Mouse (Mus musculus) myocyte (in vitro differentiated cells): ENCODE results near the gene Mad1l1.

Experiments used
- CEBPB ChIP-seq: IDR thresholded peaks from 2 replicates; pipeline ENCODE4 v1.6.1; 2011; ENCODE audit warnings: mild to moderate bottlenecking, moderate library complexity; ENCODE audit not compliant: poor library complexity, insufficient read depth, severe bottlenecking
- E2F4 ChIP-seq: IDR thresholded peaks from one replicate; pipeline ENCODE4 v1.6.1; 2011; ENCODE audit warnings: mild to moderate bottlenecking, control low read depth, moderate library complexity; ENCODE audit not compliant: insufficient read depth
- MAX ChIP-seq: IDR thresholded peaks from one replicate; pipeline ENCODE4 v1.6.1; 2011; ENCODE audit warnings: low read depth, mild to moderate bottlenecking, control low read depth
- MYOD1 ChIP-seq, 3 experiments: IDR thresholded peaks; one replicate each; pipeline ENCODE4 v1.6.1; 2011; ENCODE audit warnings: control low read depth in 2 of 3, low read depth in 2 of 3, mild to moderate bottlenecking in 2 of 3, moderate library complexity in 1 of 3; ENCODE audit not compliant: insufficient read length in 2 of 3, control insufficient read depth in 1 of 3
- MYOG ChIP-seq, 3 experiments: IDR thresholded peaks; one replicate each; pipeline ENCODE4 v1.6.1; 2011; ENCODE audit warnings: control low read depth in 2 of 3, low read depth in 2 of 3, mild to moderate bottlenecking in 2 of 3; ENCODE audit not compliant: insufficient read length in 2 of 3, control insufficient read depth in 1 of 3, insufficient read depth in 1 of 3
- POLR2A ChIP-seq: IDR thresholded peaks from one replicate; pipeline ENCODE4 v1.6.1; 2011; ENCODE audit warnings: low read depth, mild to moderate bottlenecking, control low read depth, moderate library complexity; ENCODE audit not compliant: insufficient read length
- POLR2AphosphoS2 ChIP-seq: IDR thresholded peaks from one replicate; pipeline ENCODE4 v1.6.1; 2011; ENCODE audit warnings: low read depth, control low read depth; ENCODE audit not compliant: insufficient read length
- REST ChIP-seq: IDR thresholded peaks from one replicate; pipeline ENCODE4 v1.6.1; 2011; ENCODE audit warnings: mild to moderate bottlenecking, control low read depth, moderate library complexity; ENCODE audit not compliant: insufficient read depth, insufficient read length
- SRF ChIP-seq: IDR thresholded peaks from one replicate; pipeline ENCODE4 v1.6.1; 2011; ENCODE audit warnings: low read depth; ENCODE audit not compliant: control insufficient read depth, insufficient read length
- TCF12 ChIP-seq: IDR thresholded peaks from one replicate; pipeline ENCODE4 v1.6.1; 2011; ENCODE audit warnings: mild to moderate bottlenecking, control low read depth; ENCODE audit not compliant: poor library complexity, insufficient read depth, severe bottlenecking
- USF1 ChIP-seq: IDR thresholded peaks from one replicate; pipeline ENCODE4 v1.6.1; 2011; ENCODE audit warnings: low read depth, mild to moderate bottlenecking, control low read depth, moderate library complexity

DNA sequence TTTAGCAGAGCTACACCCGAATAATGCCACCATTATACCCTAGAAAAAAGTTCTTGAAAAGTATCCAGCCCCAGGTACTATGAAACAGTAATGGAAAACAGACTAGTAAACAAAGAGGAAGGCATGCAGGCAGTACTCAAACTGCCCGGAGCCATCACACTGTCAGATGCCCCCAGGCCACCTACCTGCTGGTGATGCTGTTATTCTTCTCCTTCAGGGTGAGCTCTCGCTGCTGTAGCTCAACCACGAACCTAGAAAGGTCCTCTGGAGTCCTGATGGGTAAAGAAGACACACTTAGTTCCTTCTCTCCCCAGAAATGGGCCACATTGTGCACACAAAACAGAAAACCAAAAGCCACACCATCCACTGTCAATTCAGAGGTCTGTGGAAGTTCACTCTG, 60.0 kb downstream of the Mad1l1 start:
- TF ChIP-seq USF1 (no peak), POLR2A (no peak), POLR2AphosphoS2 (no peak), SRF (no peak), TCF12 (no peak), MAX (no peak), CEBPB (no peak), MYOG (IDR thresholded peaks at IDR 0.05; ENCODE audit: control insufficient read depth in 1 of 3, insufficient read depth in 1 of 3, insufficient read length in 2 of 3, low read depth in 2 of 3) (peak in 1 of 3 experiments; percentile 18), E2F4 (no peak), MYOD1 (IDR thresholded peaks at IDR 0.05; ENCODE audit: control insufficient read depth in 1 of 3, insufficient read length in 2 of 3, low read depth in 2 of 3) (no peak), REST (no peak)
